Mouse (Mus musculus): Measurements from ENCODE around the gene Adarb1. TPM values are rescaled to one million over a fixed set of nuclear protein-coding genes. Genes with fewer than 3 reads are reported as not detected.

The Adarb1 gene
- polyA plus RNA-seq, 1 experiment, result 154 TPM

GRCm38 (mm10) chr10:77399938-77400337, 18.1 kb downstream of the Adarb1 start:
- peaks cover 67% of the 10 kb centered on the region for H3K4me1 ChIP-seq (ENCODE audit: control insufficient read depth, insufficient read depth, low read length)
- 24% methylated on average over 5 of the region's 5 CpGs for WGBS
- TF ChIP-seq POLR2A (IDR thresholded peaks at IDR 0.05; ENCODE audit: borderline replicate concordance, insufficient read depth, low read length) (no peak), CTCF (IDR thresholded peaks at IDR 0.05; ENCODE audit: borderline replicate concordance, insufficient read depth, low read depth, low read length) (no peak)
- no peaks in the 10 kb centered on the region for H3K27me3 ChIP-seq (ENCODE audit: control insufficient read depth, insufficient read depth, low read length)
- peak overlapping the region; percentile 74 for H3K27ac ChIP-seq (ENCODE audit: insufficient read depth, low read length)
- H3K4me3 ChIP-seq (replicated peaks; ENCODE audit: insufficient read depth, low read depth, low read length), result no peak overlapping the region
- DNase-seq, result peak; percentile 59 to 71

- WGBS, result 17% methylated on average over 3 of the region's 3 CpGs
- H3K27me3 ChIP-seq (ENCODE audit: control insufficient read depth, insufficient read depth, low read length), result no peaks in the 10 kb centered on the region
- TF ChIP-seq POLR2A (IDR thresholded peaks at IDR 0.05; ENCODE audit: borderline replicate concordance, insufficient read depth, low read length) (no peak), CTCF (IDR thresholded peaks at IDR 0.05; ENCODE audit: borderline replicate concordance, insufficient read depth, low read depth, low read length) (no peak)
- peak; percentile 69 to 80 for DNase-seq
- peaks cover 57% of the 10 kb centered on the region for H3K4me1 ChIP-seq (ENCODE audit: control insufficient read depth, insufficient read depth, low read length)
- H3K27ac ChIP-seq (ENCODE audit: insufficient read depth, low read length), result peak overlapping the region; percentile 2; the same call in 1 of the 2 replicates
- H3K4me3 ChIP-seq (replicated peaks; ENCODE audit: insufficient read depth, low read depth, low read length), result no peak overlapping the region
These were observed 20.0 kb downstream of the Adarb1 start for GRCm38 (mm10) chr10:77398082-77398481.

GRCm38 (mm10) chr10:77397056-77397642, 20.9 kb downstream of the Adarb1 start:
- Histone ChIP-seq H3K27ac (ENCODE audit: insufficient read depth, low read length) (peak overlapping the region; percentile 6), H3K4me3 (replicated peaks; ENCODE audit: insufficient read depth, low read depth, low read length) (no peak overlapping the region), H3K4me1 (ENCODE audit: control insufficient read depth, insufficient read depth, low read length) (peaks cover 57% of the 10 kb centered on the region), H3K27me3 (ENCODE audit: control insufficient read depth, insufficient read depth, low read length) (no peaks in the 10 kb centered on the region)
- TF ChIP-seq POLR2A (IDR thresholded peaks at IDR 0.05; ENCODE audit: borderline replicate concordance, insufficient read depth, low read length) (no peak), CTCF (IDR thresholded peaks at IDR 0.05; ENCODE audit: borderline replicate concordance, insufficient read depth, low read depth, low read length) (no peak)
- 62% methylated on average over 6 of the region's 6 CpGs for WGBS
- peak; percentile 64 to 67 for DNase-seq

GRCm38 (mm10) chr10:77396015-77396414, 22.1 kb downstream of the Adarb1 start:
- no peak for DNase-seq
- Histone ChIP-seq H3K4me1 (ENCODE audit: control insufficient read depth, insufficient read depth, low read length) (peaks cover 48% of the 10 kb centered on the region), H3K27ac (ENCODE audit: insufficient read depth, low read length) (peak overlapping the region; percentile 45; the same call in 1 of the 2 replicates), H3K4me3 (replicated peaks; ENCODE audit: insufficient read depth, low read depth, low read length) (no peak overlapping the region), H3K27me3 (ENCODE audit: control insufficient read depth, insufficient read depth, low read length) (no peaks in the 10 kb centered on the region)
- TF ChIP-seq CTCF (IDR thresholded peaks at IDR 0.05; ENCODE audit: borderline replicate concordance, insufficient read depth, low read depth, low read length) (no peak), POLR2A (IDR thresholded peaks at IDR 0.05; ENCODE audit: borderline replicate concordance, insufficient read depth, low read length) (no peak)
- WGBS, result 88% methylated on average over 1 of the region's 1 CpGs

- no peak overlapping the region for H3K27ac ChIP-seq (ENCODE audit: insufficient read depth, low read length)
- H3K4me3 ChIP-seq (replicated peaks; ENCODE audit: insufficient read depth, low read depth, low read length), result no peak overlapping the region
- WGBS, result 85% methylated on average over 6 of the region's 6 CpGs
- H3K4me1 ChIP-seq (ENCODE audit: control insufficient read depth, insufficient read depth, low read length), result peaks cover 21% of the 10 kb centered on the region
- no peak for DNase-seq
- no peaks in the 10 kb centered on the region for H3K27me3 ChIP-seq (ENCODE audit: control insufficient read depth, insufficient read depth, low read length)
- TF ChIP-seq POLR2A (IDR thresholded peaks at IDR 0.05; ENCODE audit: borderline replicate concordance, insufficient read depth, low read length) (no peak), CTCF (IDR thresholded peaks at IDR 0.05; ENCODE audit: borderline replicate concordance, insufficient read depth, low read depth, low read length) (no peak)
These were observed 27.0 kb downstream of the Adarb1 start for GRCm38 (mm10) chr10:77391072-77391471.

GRCm38 (mm10) chr10:77387558-77387957, 30.5 kb downstream of the Adarb1 start:
- no peak for DNase-seq
- Histone ChIP-seq H3K27me3 (ENCODE audit: control insufficient read depth, insufficient read depth, low read length) (no peaks in the 10 kb centered on the region), H3K4me1 (ENCODE audit: control insufficient read depth, insufficient read depth, low read length) (peaks cover 21% of the 10 kb centered on the region), H3K27ac (ENCODE audit: insufficient read depth, low read length) (no peak overlapping the region), H3K4me3 (replicated peaks; ENCODE audit: insufficient read depth, low read depth, low read length) (no peak overlapping the region)
- no peak for TF ChIP-seq POLR2A (IDR thresholded peaks at IDR 0.05; ENCODE audit: borderline replicate concordance, insufficient read depth, low read length)
- no peak for TF ChIP-seq CTCF (IDR thresholded peaks at IDR 0.05; ENCODE audit: borderline replicate concordance, insufficient read depth, low read depth, low read length)
- WGBS, result 98% methylated on average over 1 of the region's 1 CpGs

- no peaks in the 10 kb centered on the region for H3K27me3 ChIP-seq (ENCODE audit: control insufficient read depth, insufficient read depth, low read length)
- H3K4me1 ChIP-seq (ENCODE audit: control insufficient read depth, insufficient read depth, low read length), result peaks cover 22% of the 10 kb centered on the region
- 10% methylated on average over 4 of the region's 4 CpGs for WGBS
- H3K4me3 ChIP-seq (replicated peaks; ENCODE audit: insufficient read depth, low read depth, low read length), result no peak overlapping the region
- TF ChIP-seq CTCF (IDR thresholded peaks at IDR 0.05; ENCODE audit: borderline replicate concordance, insufficient read depth, low read depth, low read length) (no peak), POLR2A (IDR thresholded peaks at IDR 0.05; ENCODE audit: borderline replicate concordance, insufficient read depth, low read length) (no peak)
- DNase-seq, result peak; percentile 69 to 82
- H3K27ac ChIP-seq (ENCODE audit: insufficient read depth, low read length), result peak overlapping the region; percentile 34
These were observed 32.3 kb downstream of the Adarb1 start for GRCm38 (mm10) chr10:77385731-77386130.

- TF ChIP-seq POLR2A (IDR thresholded peaks at IDR 0.05; ENCODE audit: borderline replicate concordance, insufficient read depth, low read length) (no peak), CTCF (IDR thresholded peaks at IDR 0.05; ENCODE audit: borderline replicate concordance, insufficient read depth, low read depth, low read length) (no peak)
- no peak overlapping the region for H3K4me3 ChIP-seq (replicated peaks; ENCODE audit: insufficient read depth, low read depth, low read length)
- DNase-seq, result no peak
- WGBS, result 50% methylated on average over 8 of the region's 8 CpGs
- H3K27ac ChIP-seq (ENCODE audit: insufficient read depth, low read length), result no peak overlapping the region
- no peaks in the 10 kb centered on the region for H3K27me3 ChIP-seq (ENCODE audit: control insufficient read depth, insufficient read depth, low read length)
- H3K4me1 ChIP-seq (ENCODE audit: control insufficient read depth, insufficient read depth, low read length), result peaks cover 25% of the 10 kb centered on the region
These were observed 35.0 kb downstream of the Adarb1 start for GRCm38 (mm10) chr10:77383045-77383444.
